Mouse (Mus musculus) left cerebral cortex, postnatal 10 days (tissue): Measurements from ENCODE around the gene Rab33a. TPM values are rescaled to one million over a fixed set of nuclear protein-coding genes. Genes with fewer than 3 reads are reported as not detected.

Experiments
- DNase-seq, 2 experiments: peaks; one replicate each; pipeline ENCODE4 v3.0.0; 2021 to 2022; ENCODE audit warnings: low spot score in 2 of 2, mixed read lengths in 1 of 2; ENCODE audit errors: extremely low spot score in 1 of 2
- intact Hi-C: fragments of 180-260 bp; cut with DNase I; formaldehyde crosslinking; loops from one replicate; pipeline ENCODE4 v1.15.1; 2025
- total RNA-seq, 2 experiments: library from RNA; stranded (reverse); gene quantifications; 2 replicates each; pipeline ENCODE4 v1.2.3; 2021

Rab33a gene
- 10 to 100 TPM; 26.4 to 28.2 TPM for total RNA-seq

GRCm38 (mm10) chrX:48518808-48519548 lies at the start of gene Rab33a:
Rab33a (plus strand) TSS chrX:48519285.
- intact Hi-C loops, result no loop called here
- peak; percentile 29 to 51 for DNase-seq

- DNase-seq, result no peak
These were observed 38.0 kb upstream of the Rab33a start for GRCm38 (mm10) chrX:48481095-48481494.

GRCm38 (mm10) chrX:48481687-48482086 lies 37.4 kb upstream of the Rab33a start:
- intact Hi-C loops, result no loop called here
- DNase-seq, result no peak

More at GRCm38 (mm10) chrX:48481095-48481494, 38.0 kb upstream of the Rab33a start:
- intact Hi-C loops, result no loop called here

GRCm38 (mm10) chrX:48493763-48494162 lies 25.3 kb upstream of the Rab33a start:
- intact Hi-C loops, result no loop called here
- no peak for DNase-seq

- intact Hi-C loops, result no loop called here
- peak; percentile 89 to 95 for DNase-seq
These were observed 5.8 kb upstream of the Rab33a start, which contains the start of gene Aifm1 for GRCm38 (mm10) chrX:48513166-48513807. Aifm1 (minus strand) TSS chrX:48513563.

GRCm38 (mm10) chrX:48513824-48514223 lies 5.3 kb upstream of the Rab33a start:
- DNase-seq, result no peak
- intact Hi-C loops, result no loop called here

- intact Hi-C loops, result no loop called here
- peak; percentile 51 to 67 for DNase-seq
These were observed 776 bp upstream of the Rab33a start for GRCm38 (mm10) chrX:48518211-48518807.

GRCm38 (mm10) chrX:48519549-48520085 lies 532 bp downstream of the Rab33a start:
- intact Hi-C loops, result no loop called here
- DNase-seq, result peak in 1 of 2 experiments; percentile 18

- intact Hi-C loops, result no loop called here
- no peak for DNase-seq
These were observed 2.6 kb downstream of the Rab33a start for GRCm38 (mm10) chrX:48521651-48522050.

- intact Hi-C loops, result no loop called here
These were observed 4.4 kb downstream of the Rab33a start for GRCm38 (mm10) chrX:48523512-48523911.

GRCm38 (mm10) chrX:48525332-48525731 lies 6.2 kb downstream of the Rab33a start:
- no peak for DNase-seq
- intact Hi-C loops, result no loop called here

More at GRCm38 (mm10) chrX:48523512-48523911, 4.4 kb downstream of the Rab33a start:
- DNase-seq, result no peak

- DNase-seq, result peak in 1 of 2 experiments; percentile 13
These were observed 6.8 kb downstream of the Rab33a start for GRCm38 (mm10) chrX:48525866-48526265.

GRCm38 (mm10) chrX:48526435-48526834 lies 7.3 kb downstream of the Rab33a start:
- intact Hi-C loops, result no loop called here
- no peak for DNase-seq

More at GRCm38 (mm10) chrX:48525866-48526265, 6.8 kb downstream of the Rab33a start:
- intact Hi-C loops, result no loop called here

- intact Hi-C loops, result loop anchor here (5.0 kb wide), 1 partner anchor 540 kb away; no protein-coding TSS in a partner anchor
- DNase-seq, result peak; percentile 64 to 73
These were observed 13.1 kb downstream of the Rab33a start for GRCm38 (mm10) chrX:48532175-48532574.

Other genes starting within 250 kb of the Rab33a start
- gene Bcorl1, start 177.9 kb upstream of the Rab33a start, total RNA-seq, result 10 to 100 TPM; 18.6 to 23.8 TPM
- gene Elf4, start 56.2 kb upstream of the Rab33a start, total RNA-seq, result 1 to 10 TPM in 1 of 2 experiments, under 1 TPM in 1; 0.93 to 1.0 TPM
- 10 to 100 TPM; 24.5 to 24.7 TPM for gene Aifm1, start 5.7 kb upstream of the Rab33a start, total RNA-seq
- 10 to 100 TPM; 25.6 to 30.6 TPM for gene Zfp280c, start 75.2 kb downstream of the Rab33a start, total RNA-seq
- gene Slc25a14, start 104.1 kb downstream of the Rab33a start, total RNA-seq, result 10 to 100 TPM; 40.7 to 47.3 TPM
- gene Gpr119, start 155.2 kb downstream of the Rab33a start, total RNA-seq, result not detected
- gene Rbmx2, start 175.7 kb downstream of the Rab33a start, total RNA-seq, result 1 to 10 TPM; 4.9 to 7.9 TPM